Comparison of ENCODE assay signal across 14 mouse cellular contexts in genomic region chr15:62190224-62190910, GRCm38 (mm10).
DNase-seq lines count a peak whose midpoint lies in the region; ATAC-seq lines count a peak whose summit lies in the region.
"Had no signal": no experiment of that assay in that cellular context is flagged by ENCODE, and none has a peak within 500 bp of the region (broad histone marks: within the 10 kb centered on the region; RNA-seq: fewer than 3 reads in every experiment).

No protein-coding gene starts in this region.

- peak; percentile 74 for ATAC-seq in frontal cortex, adult (ENCODE audit: low TSS enrichment)
- ATAC-seq in megakaryocyte progenitor cell, adult 5-6 weeks (replicated peaks; ENCODE audit: poor library complexity), result peak; percentile 42
- ATAC-seq: forebrain, embryonic 13.5 days had no signal

- no peak for DNase-seq in frontal cortex, postnatal 14 days (ENCODE audit: low spot score in 2 of 2)
- DNase-seq in MEL-GATA-1-ER (ENCODE audit: extremely low read depth, low read depth), result peak; percentile 41
- DNase-seq in induced T-regulatory cell, adult 2 months (ENCODE audit: low read depth), result peak; percentile 72
- DNase-seq in cerebellum, postnatal 14 days, result no peak
- no peak for DNase-seq in embryo, embryonic 9.5 days (ENCODE audit: extremely low spot score)
- no peak for DNase-seq in heart, adult 11 months
- DNase-seq: cerebellum, adult 11-12 months; gastrocnemius, postnatal 36 days; kidney, adult 11 months; lung, postnatal 10 days; spleen, adult 18-20 months had no signal

Comparison
In these comparisons a context has a peak if more than half of its experiments do, and no peak if none do; other contexts are left out.
1. DNase-seq: peak in MEL-GATA-1-ER (single experiment) and induced T-regulatory cell, adult 2 months (single experiment); none in frontal cortex, postnatal 14 days (0 of 2), cerebellum, postnatal 14 days (0 of 2), embryo, embryonic 9.5 days (single experiment) and heart, adult 11 months (single experiment).